Mouse (Mus musculus): ENCODE results near the gene Polh.
A peak's percentile ranks its signal among the peaks of the same experiment; 100 is the strongest.

- TF ChIP-seq CTCF (IDR thresholded peaks at IDR 0.05; ENCODE audit: low read depth): 0 out of 2 replicates have a peak, but pooled peaks have one; percentile 7
- TF ChIP-seq EP300 (IDR thresholded peaks at IDR 0.05; ENCODE audit: low read depth): no peak
These were observed 34.1 kb downstream of the Polh start for GRCm38 (mm10) chr17:46168318-46168717.
